Mouse (Mus musculus) thymus, adult 2 months (tissue): ENCODE data around the gene Mga.

Experiments used
- CTCF ChIP-seq: fragments of 200-500 bp; IDR thresholded peaks from 2 replicates; pipeline ENCODE4 v1.5.1; 2012; ENCODE audit warnings: mild to moderate bottlenecking, control low read depth, low read length, moderate library complexity, borderline replicate concordance; ENCODE audit not compliant: control insufficient read depth, poor library complexity, insufficient read depth; ENCODE audit errors: extremely low read depth
- POLR2A ChIP-seq: fragments of 200-500 bp; IDR thresholded peaks from 2 replicates; pipeline ENCODE4 v1.6.1; 2012; ENCODE audit warnings: mild to moderate bottlenecking, low read length, control low read depth, moderate library complexity; ENCODE audit not compliant: control insufficient read depth, poor library complexity, insufficient read depth; ENCODE audit errors: extremely low read depth

- TF ChIP-seq POLR2A = peak; percentile 78
- no peak for TF ChIP-seq CTCF
These were observed at the start of gene Mga for GRCm38 (mm10) chr2:119897090-119897732.
